Mouse (Mus musculus) kidney, embryonic 16.5 days (tissue): ENCODE measurements at regions not wholly inside any gene's neighbourhood (a gene's known extent, or its start where the extent isn't known, plus 50 kb on each side); places are given as distances from the start of the nearest gene placed in this dataset.
A peak's percentile ranks its signal among the peaks of the same experiment; 100 is the strongest.

Experiments used
- ATAC-seq: fragments of 200-750 bp; cut with Nextera tagmentation; 2 replicates; pipeline ENCODE4 v1.8.0; 2017; ENCODE audit warnings: moderate TSS enrichment; ENCODE audit not compliant: low FRiP score, low TSS enrichment
- H3K27ac ChIP-seq: fragments of 300-500 bp; sonication (generic); 2 replicates; pipeline ENCODE4 v1.5.1; 2014; ENCODE audit warnings: low read length
- H3K27me3 ChIP-seq: fragments of 300-500 bp; sonication (generic); 2 replicates; pipeline ENCODE4 v1.6.1; 2014; ENCODE audit warnings: low read length, control low read depth, mixed read lengths; ENCODE audit not compliant: insufficient read depth
- H3K36me3 ChIP-seq: fragments of 300-500 bp; sonication (generic); 2 replicates; pipeline ENCODE4 v1.6.1; 2014; ENCODE audit warnings: low read length, control low read depth, mixed read lengths; ENCODE audit not compliant: insufficient read depth
- H3K4me1 ChIP-seq: fragments of 300-500 bp; sonication (generic); 2 replicates; pipeline ENCODE4 v1.6.1; 2014; ENCODE audit warnings: low read length, control low read depth, mixed read lengths; ENCODE audit not compliant: insufficient read depth
- H3K4me2 ChIP-seq: fragments of 300-500 bp; sonication (generic); replicated peaks from 2 replicates; pipeline ENCODE4 v1.6.1; 2014; ENCODE audit warnings: low read depth, low read length
- H3K4me3 ChIP-seq: fragments of 300-500 bp; sonication (generic); 2 replicates; pipeline ENCODE4 v1.5.1; 2014; ENCODE audit warnings: mild to moderate bottlenecking, low read length
- H3K9ac ChIP-seq: fragments of 300-500 bp; sonication (generic); replicated peaks from 2 replicates; pipeline ENCODE4 v1.6.1; 2014; ENCODE audit warnings: low read length
- H3K9me3 ChIP-seq: fragments of 300-500 bp; sonication (generic); 2 replicates; pipeline ENCODE4 v1.6.1; 2016; ENCODE audit warnings: low read length, control low read depth
- WGBS: fragments of 180-500 bp; shearing (Covaris S2); extraction: QIAGEN DNeasy Blood & Tissue Kit; methylation state at CpG from one replicate; pipeline ENCODE4 v1.1.7; 2014; 5-methylcytosine and 5-hydroxymethylcytosine counted together

DNA sequence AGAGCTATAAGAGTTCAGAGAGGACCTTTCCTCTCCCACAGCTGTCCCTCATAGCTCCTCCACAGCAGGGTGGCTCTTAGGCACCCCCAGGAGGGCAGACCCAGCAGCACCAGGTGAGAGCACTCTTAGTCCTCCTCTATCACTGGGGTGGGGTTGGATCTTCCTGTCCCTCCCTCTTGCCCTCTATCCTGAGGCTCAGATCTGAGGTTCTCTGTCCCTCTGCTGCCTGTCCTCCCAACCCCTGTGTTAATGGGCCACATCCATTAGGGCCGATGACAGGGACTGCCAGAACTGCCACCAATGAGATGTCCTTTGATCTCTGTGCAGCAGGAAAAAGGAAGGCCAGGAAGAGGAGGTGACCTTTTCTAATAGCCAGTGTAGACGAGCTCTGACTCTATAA, 95.4 kb upstream of the Ret start:
- 22% methylated on average over 2 of the region's 2 CpGs for WGBS
- H3K9ac ChIP-seq = no peak overlapping the region
- H3K27ac ChIP-seq = no peak overlapping the region
- H3K27me3 ChIP-seq = no peaks in the 10 kb centered on the region
- no peak for ATAC-seq
- H3K4me1 ChIP-seq = no peaks in the 10 kb centered on the region
- no peaks in the 10 kb centered on the region for H3K36me3 ChIP-seq
- H3K4me2 ChIP-seq = no peak overlapping the region
- H3K4me3 ChIP-seq = no peak overlapping the region
- no peaks in the 10 kb centered on the region for H3K9me3 ChIP-seq

DNA sequence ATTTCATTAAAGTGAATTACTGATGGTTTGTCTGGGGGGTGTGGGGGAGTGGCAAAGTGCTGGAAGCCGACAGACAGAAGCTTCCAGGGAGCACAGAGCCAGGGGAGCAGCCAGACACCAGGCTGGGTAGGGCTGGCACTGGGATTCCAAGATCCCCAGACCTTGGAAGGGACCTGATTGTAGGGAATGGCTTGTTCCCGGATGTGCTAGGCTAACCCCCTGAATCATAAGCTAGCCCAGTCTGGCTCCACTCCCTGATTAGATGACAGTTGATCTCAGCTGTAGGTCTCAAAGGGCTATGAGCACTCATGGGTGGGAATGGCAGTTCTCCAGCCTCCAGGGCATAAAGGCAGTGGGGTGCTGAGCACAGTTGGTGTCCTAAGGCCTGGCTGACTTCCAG, 94.8 kb upstream of the Ret start:
- no peak for ATAC-seq
- Histone ChIP-seq H3K36me3 (no peaks in the 10 kb centered on the region), H3K4me2 (no peak overlapping the region), H3K4me3 (no peak overlapping the region), H3K4me1 (no peaks in the 10 kb centered on the region), H3K9me3 (no peaks in the 10 kb centered on the region), H3K27ac (no peak overlapping the region), H3K27me3 (no peaks in the 10 kb centered on the region), H3K9ac (no peak overlapping the region)
- WGBS = 27% methylated on average over 2 of the region's 2 CpGs

DNA sequence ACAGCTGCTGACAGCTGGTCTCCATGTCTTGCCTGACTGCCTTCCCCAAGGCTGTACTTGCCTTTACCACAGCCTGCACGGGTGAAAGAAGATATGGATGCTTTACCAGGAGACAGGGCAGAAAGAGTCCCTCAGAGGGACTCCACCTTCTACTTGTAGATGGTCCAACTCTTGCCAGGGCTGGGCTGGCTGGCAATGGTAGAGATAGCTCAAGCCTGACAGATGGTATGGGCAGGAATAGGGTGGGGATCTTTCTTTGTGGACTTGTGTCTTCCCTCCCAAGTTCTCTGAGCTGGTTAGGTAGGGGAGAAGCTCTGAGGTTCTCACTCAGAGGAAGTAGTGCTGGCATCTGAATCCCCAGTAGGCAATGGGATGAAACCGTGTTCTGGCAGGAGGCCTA, 93.9 kb upstream of the Ret start:
- Histone ChIP-seq H3K4me1 (no peaks in the 10 kb centered on the region), H3K4me3 (no peak overlapping the region), H3K9ac (no peak overlapping the region), H3K27ac (no peak overlapping the region), H3K27me3 (no peaks in the 10 kb centered on the region), H3K9me3 (no peaks in the 10 kb centered on the region), H3K36me3 (no peaks in the 10 kb centered on the region), H3K4me2 (no peak overlapping the region)
- ATAC-seq = no peak
- WGBS = 54% methylated on average over 2 of the region's 2 CpGs

GRCm38 (mm10) chr6:118285246-118285645, 87.7 kb upstream of the Ret start:
- ATAC-seq = no peak
- 82% methylated on average over 7 of the region's 7 CpGs for WGBS
- H3K27ac ChIP-seq = no peak overlapping the region
- H3K4me3 ChIP-seq = no peak overlapping the region
- no peaks in the 10 kb centered on the region for H3K9me3 ChIP-seq
- no peak overlapping the region for H3K4me2 ChIP-seq
- H3K4me1 ChIP-seq = no peaks in the 10 kb centered on the region
- no peaks in the 10 kb centered on the region for H3K36me3 ChIP-seq
- H3K9ac ChIP-seq = no peak overlapping the region
- no peaks in the 10 kb centered on the region for H3K27me3 ChIP-seq

- Histone ChIP-seq H3K9me3 (no peaks in the 10 kb centered on the region), H3K4me3 (no peak overlapping the region), H3K4me2 (no peak overlapping the region), H3K27me3 (no peaks in the 10 kb centered on the region), H3K4me1 (no peaks in the 10 kb centered on the region), H3K27ac (no peak overlapping the region), H3K36me3 (no peaks in the 10 kb centered on the region), H3K9ac (no peak overlapping the region)
- WGBS = 90% methylated on average over 13 of the region's 13 CpGs
- no peak for ATAC-seq
Observed at GRCm38 (mm10) chr6:118283949-118284568, 86.5 kb upstream of the Ret start.

DNA sequence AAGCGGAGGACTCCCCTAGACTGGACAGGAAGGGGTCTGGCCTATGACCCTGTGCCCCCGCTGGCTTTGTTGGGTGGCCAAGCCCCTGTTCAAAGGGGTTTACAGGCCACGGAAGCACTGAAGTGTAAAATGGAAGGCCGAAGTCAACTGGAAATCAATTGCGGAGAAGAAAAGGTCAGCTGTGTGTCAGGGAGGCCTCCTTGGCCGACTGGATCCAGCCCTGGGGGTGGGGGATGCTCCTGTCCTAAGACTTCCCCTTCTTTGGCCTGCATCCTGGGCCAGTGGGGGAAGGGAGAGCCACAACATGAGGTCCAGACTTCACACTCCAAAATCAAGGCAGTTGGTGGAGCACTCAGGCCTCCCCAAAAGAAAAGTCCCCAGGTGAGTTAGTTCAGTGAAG, 66.4 kb upstream of the Ret start:
- Histone ChIP-seq H3K36me3 (no peaks in the 10 kb centered on the region), H3K4me2 (no peak overlapping the region), H3K9ac (no peak overlapping the region), H3K4me1 (peaks cover 5% of the 10 kb centered on the region; the same call in 1 of the 2 replicates), H3K4me3 (no peak overlapping the region), H3K27ac (no peak overlapping the region), H3K27me3 (no peaks in the 10 kb centered on the region), H3K9me3 (no peaks in the 10 kb centered on the region)
- ATAC-seq = peak; percentile 54; the same call in 1 of the 2 replicates
- WGBS = 14% methylated on average over 6 of the region's 6 CpGs

DNA sequence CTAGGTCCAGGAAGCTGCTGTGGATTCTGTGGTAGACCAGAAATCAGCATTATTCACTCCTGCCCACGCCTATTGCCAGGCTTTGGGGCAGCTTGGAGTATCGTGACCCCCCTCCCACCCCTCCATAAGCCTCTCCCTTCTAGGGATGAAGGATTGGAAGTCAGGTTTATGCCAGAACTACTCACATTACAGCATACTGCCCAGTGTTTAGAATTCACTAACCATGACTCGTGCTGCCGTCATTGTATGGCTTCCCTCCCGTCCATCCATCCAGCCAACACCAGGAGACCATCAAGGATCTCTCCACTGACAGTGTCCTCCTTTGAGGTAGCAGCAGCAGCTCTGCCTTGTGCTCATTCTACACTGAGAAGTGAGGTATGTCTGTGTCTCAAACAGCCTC, 62.4 kb upstream of the Ret start:
- no peaks in the 10 kb centered on the region for H3K9me3 ChIP-seq
- 40% methylated on average over 5 of the region's 5 CpGs for WGBS
- H3K4me3 ChIP-seq = no peak overlapping the region
- H3K27me3 ChIP-seq = no peaks in the 10 kb centered on the region
- ATAC-seq = no peak
- H3K4me2 ChIP-seq = no peak overlapping the region
- H3K36me3 ChIP-seq = no peaks in the 10 kb centered on the region
- H3K4me1 ChIP-seq = peaks cover 5% of the 10 kb centered on the region; the same call in 1 of the 2 replicates
- H3K9ac ChIP-seq = no peak overlapping the region
- H3K27ac ChIP-seq = no peak overlapping the region

GRCm38 (mm10) chr6:118254871-118255270, 57.4 kb upstream of the Ret start:
- Histone ChIP-seq H3K9me3 (no peaks in the 10 kb centered on the region), H3K4me3 (no peak overlapping the region), H3K27me3 (no peaks in the 10 kb centered on the region), H3K9ac (no peak overlapping the region), H3K27ac (no peak overlapping the region), H3K4me2 (no peak overlapping the region), H3K36me3 (no peaks in the 10 kb centered on the region), H3K4me1 (no peaks in the 10 kb centered on the region)
- no peak for ATAC-seq
- WGBS = 48% methylated on average over 5 of the region's 5 CpGs

DNA sequence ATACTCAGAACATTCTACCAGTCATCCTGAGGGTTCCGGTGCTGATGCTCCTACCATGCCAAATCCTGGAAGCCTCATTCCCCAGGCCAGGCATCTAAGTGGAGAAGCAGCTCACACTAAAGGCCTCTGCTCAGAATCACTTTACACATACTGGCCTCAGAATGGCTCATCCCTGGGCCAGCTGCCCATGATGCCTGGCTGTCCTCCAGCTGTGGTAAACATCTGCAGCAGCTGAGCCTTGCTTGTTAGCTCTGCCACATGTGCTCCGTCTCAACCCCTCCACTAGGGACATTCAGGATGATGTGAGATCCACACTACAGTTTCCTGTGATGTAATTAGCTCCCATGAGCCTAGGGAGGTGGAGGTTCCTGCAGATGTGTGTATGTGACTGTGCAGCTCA, 55.2 kb upstream of the Ret start:
- Histone ChIP-seq H3K9me3 (no peaks in the 10 kb centered on the region), H3K27me3 (no peaks in the 10 kb centered on the region), H3K4me1 (no peaks in the 10 kb centered on the region), H3K36me3 (no peaks in the 10 kb centered on the region), H3K9ac (no peak overlapping the region), H3K27ac (no peak overlapping the region), H3K4me2 (no peak overlapping the region), H3K4me3 (no peak overlapping the region)
- 86% methylated on average over 2 of the region's 2 CpGs for WGBS
- no peak for ATAC-seq

DNA sequence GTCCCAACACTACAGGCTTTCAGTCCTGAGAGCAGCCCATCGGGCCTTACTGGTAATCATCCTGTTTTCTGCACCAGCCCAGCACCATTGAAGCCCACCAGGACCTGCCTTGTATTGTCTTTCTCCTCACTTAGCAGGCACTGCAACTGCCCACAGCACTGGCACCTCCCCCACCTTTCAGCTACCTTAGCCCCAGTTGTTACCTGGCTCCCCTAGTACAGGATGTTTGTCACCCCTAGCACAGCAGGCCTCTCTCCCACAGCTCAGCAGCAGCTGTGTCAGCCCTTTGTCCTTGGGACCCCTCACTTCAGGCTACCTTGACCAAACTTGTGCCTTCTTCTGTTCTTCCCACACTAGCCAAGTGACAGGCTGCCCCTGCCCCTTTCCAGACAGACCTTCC, 53.6 kb upstream of the Ret start:
- H3K4me3 ChIP-seq = no peak overlapping the region
- H3K9me3 ChIP-seq = no peaks in the 10 kb centered on the region
- H3K27me3 ChIP-seq = no peaks in the 10 kb centered on the region
- H3K27ac ChIP-seq = no peak overlapping the region
- no peak overlapping the region for H3K4me2 ChIP-seq
- H3K36me3 ChIP-seq = no peaks in the 10 kb centered on the region
- H3K4me1 ChIP-seq = no peaks in the 10 kb centered on the region
- H3K9ac ChIP-seq = no peak overlapping the region
- ATAC-seq = no peak
- WGBS = 56% methylated on average over 1 of the region's 1 CpGs
